Mouse (Mus musculus) midbrain, embryonic 16.5 days (tissue): ENCODE data around the gene Zmym4. TPM values are rescaled to one million over a fixed set of nuclear protein-coding genes. Genes with fewer than 3 reads are reported as not detected.

Experiments
- ATAC-seq: fragments of 200-750 bp; cut with Nextera tagmentation; 2 replicates; pipeline ENCODE4 v1.8.0; 2017; ENCODE audit warnings: moderate TSS enrichment
- H3K27ac ChIP-seq: fragments of 300-500 bp; sonication (generic); 2 replicates; pipeline ENCODE4 v1.5.1; 2014; ENCODE audit warnings: mild to moderate bottlenecking, low read length, mixed read lengths
- H3K27me3 ChIP-seq: fragments of 300-500 bp; sonication (generic); 2 replicates; pipeline ENCODE4 v1.6.1; 2014; ENCODE audit warnings: low read depth, low read length, mixed read lengths; ENCODE audit not compliant: control insufficient read depth, insufficient read depth
- H3K36me3 ChIP-seq: fragments of 300-500 bp; sonication (generic); 2 replicates; pipeline ENCODE4 v1.6.1; 2014; ENCODE audit warnings: mild to moderate bottlenecking, low read length, moderate library complexity, mixed read lengths; ENCODE audit not compliant: control insufficient read depth, insufficient read depth
- H3K4me1 ChIP-seq: fragments of 300-500 bp; sonication (generic); 2 replicates; pipeline ENCODE4 v1.6.1; 2014; ENCODE audit warnings: mild to moderate bottlenecking, low read length, mixed read lengths; ENCODE audit not compliant: control insufficient read depth, insufficient read depth
- H3K4me2 ChIP-seq: fragments of 300-500 bp; sonication (generic); 2 replicates; pipeline ENCODE4 v1.6.1; 2014; ENCODE audit warnings: mild to moderate bottlenecking, low read length, mixed read lengths
- H3K4me3 ChIP-seq: fragments of 300-500 bp; sonication (generic); 2 replicates; pipeline ENCODE4 v1.5.1; 2014; ENCODE audit warnings: low read depth, mild to moderate bottlenecking, low read length, moderate library complexity, mixed read lengths
- H3K9ac ChIP-seq: fragments of 300-500 bp; sonication (generic); 2 replicates; pipeline ENCODE4 v1.6.1; 2014; ENCODE audit warnings: low read depth, low read length, mixed read lengths
- H3K9me3 ChIP-seq: fragments of 300-500 bp; sonication (generic); replicated peaks from 2 replicates; pipeline ENCODE4 v1.6.1; 2014; ENCODE audit warnings: mild to moderate bottlenecking, low read length, mixed read lengths; ENCODE audit not compliant: control insufficient read depth, poor library complexity, severe bottlenecking
- WGBS: fragments of 180-500 bp; shearing (Covaris S2); extraction: QIAGEN DNeasy Blood & Tissue Kit; methylation state at CpG from one replicate; pipeline ENCODE4 v1.1.7; 2014; 5-methylcytosine and 5-hydroxymethylcytosine counted together
- polyA plus RNA-seq: library from polyadenylated mRNA; unstranded; fragments of >200 nt; fragmentation: Nextera tagmentation; extraction: Ambion mirVana; gene quantifications from 2 replicates; pipeline ENCODE4 v1.2.1, GENCODE M21; 2015

Zmym4 gene
- polyA plus RNA-seq, 1 experiment from 2014 or later: 28.5 TPM

GRCm38 (mm10) chr4:126879560-126880275 is 88.2 kb downstream of the Zmym4 start:
- no peaks in the 10 kb centered on the region for H3K27me3 ChIP-seq
- H3K27ac ChIP-seq: no peak overlapping the region
- no peaks in the 10 kb centered on the region for H3K9me3 ChIP-seq
- H3K4me2 ChIP-seq: no peak overlapping the region
- no peaks in the 10 kb centered on the region for H3K4me1 ChIP-seq
- H3K9ac ChIP-seq: no peak overlapping the region
- H3K4me3 ChIP-seq: no peak overlapping the region
- 91% methylated on average over 5 of the region's 5 CpGs for WGBS
- ATAC-seq: no peak
- peaks cover 35% of the 10 kb centered on the region for H3K36me3 ChIP-seq

DNA sequence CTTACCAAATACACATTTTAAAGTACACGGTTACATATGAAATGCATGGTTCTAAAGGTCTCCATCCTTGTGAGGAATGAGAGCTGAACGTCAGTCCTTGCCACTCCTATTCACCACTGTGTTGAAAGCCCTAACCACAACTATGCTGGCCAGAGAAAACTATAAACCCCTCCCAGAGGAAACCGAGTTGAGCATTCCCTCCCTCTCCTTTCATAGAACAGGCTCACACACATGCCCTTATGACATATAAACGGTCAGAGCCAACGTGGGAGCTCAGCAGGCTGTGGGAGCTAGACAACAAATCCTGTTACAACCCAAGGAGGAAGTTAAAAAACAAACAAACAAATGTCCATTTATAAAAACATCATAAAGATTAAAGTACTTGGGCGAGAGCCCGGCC is 95.2 kb downstream of the Zmym4 start:
- Histone ChIP-seq H3K27me3 (no peaks in the 10 kb centered on the region), H3K4me3 (no peak overlapping the region), H3K36me3 (peaks cover 11% of the 10 kb centered on the region; the same call in 1 of the 2 replicates), H3K27ac (no peak overlapping the region), H3K4me1 (no peaks in the 10 kb centered on the region), H3K9me3 (no peaks in the 10 kb centered on the region), H3K9ac (no peak overlapping the region), H3K4me2 (no peak overlapping the region)
- WGBS: 79% methylated on average over 7 of the region's 7 CpGs
- no peak for ATAC-seq

DNA sequence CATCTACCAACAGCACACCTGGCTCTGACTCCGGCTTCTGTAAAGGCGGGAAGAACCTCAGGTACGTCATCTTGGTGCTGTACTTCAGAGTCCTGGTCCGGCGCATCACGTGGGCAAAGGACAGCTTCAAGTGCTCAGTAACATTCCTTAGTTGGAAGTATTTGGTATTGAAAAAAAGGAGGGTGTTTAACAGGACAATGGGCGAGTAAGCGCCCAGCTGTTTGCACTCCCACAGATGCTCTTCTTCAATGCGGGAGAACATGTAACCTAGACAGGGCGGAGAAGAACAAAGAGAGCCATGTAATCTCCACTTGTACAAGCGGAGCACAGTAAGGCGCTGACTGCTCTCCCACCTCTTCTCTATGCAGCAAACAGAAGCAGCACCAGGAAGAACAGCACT is 99.2 kb downstream of the Zmym4 start:
- Histone ChIP-seq H3K9me3 (no peaks in the 10 kb centered on the region), H3K27ac (no peak overlapping the region), H3K9ac (no peak overlapping the region), H3K36me3 (peaks cover 5% of the 10 kb centered on the region), H3K4me1 (no peaks in the 10 kb centered on the region), H3K4me2 (no peak overlapping the region), H3K4me3 (no peak overlapping the region), H3K27me3 (no peaks in the 10 kb centered on the region)
- ATAC-seq: no peak
- WGBS: 88% methylated on average over 12 of the region's 12 CpGs

DNA sequence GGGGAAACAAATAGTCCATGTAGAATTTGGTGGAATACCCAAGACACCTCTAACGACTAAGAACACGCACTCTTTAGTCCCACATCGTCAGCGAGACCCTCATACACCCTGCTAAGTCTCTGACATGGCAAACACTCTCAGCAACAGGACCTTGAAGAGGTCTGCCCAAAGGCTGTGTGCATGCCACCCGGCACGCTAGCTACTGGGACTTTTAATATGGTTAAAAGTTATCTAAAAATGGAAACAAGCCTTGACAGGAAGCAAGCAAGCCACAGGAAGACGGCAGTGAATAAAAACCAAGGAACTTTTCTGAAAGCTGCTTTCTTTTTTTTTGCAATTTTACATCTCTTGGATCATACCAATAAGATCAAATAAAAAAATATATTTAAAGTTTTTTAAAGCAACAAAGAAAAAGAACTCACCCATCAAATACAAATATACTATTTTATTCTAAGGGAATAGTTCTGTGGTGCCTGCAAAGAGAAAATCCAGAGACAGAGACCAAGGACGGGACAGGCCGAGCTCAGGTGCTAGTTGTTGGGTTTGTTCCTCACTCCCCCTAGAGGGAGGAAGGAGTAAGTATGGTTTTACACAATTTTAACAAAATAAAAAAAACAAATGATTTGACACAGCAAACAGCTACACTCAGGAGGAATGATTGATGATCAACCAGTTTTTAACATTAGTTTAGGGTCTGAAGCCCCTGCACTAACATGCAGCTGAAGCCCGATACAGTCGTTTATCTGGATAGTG is 106.2 kb downstream of the Zmym4 start:
- no peaks in the 10 kb centered on the region for H3K27me3 ChIP-seq
- no peak overlapping the region for H3K9ac ChIP-seq
- no peaks in the 10 kb centered on the region for H3K9me3 ChIP-seq
- no peaks in the 10 kb centered on the region for H3K4me1 ChIP-seq
- no peak overlapping the region for H3K27ac ChIP-seq
- ATAC-seq: no peak
- WGBS: 84% methylated on average over 11 of the region's 11 CpGs
- H3K36me3 ChIP-seq: peaks cover 10% of the 10 kb centered on the region
- H3K4me3 ChIP-seq: no peak overlapping the region
- no peak overlapping the region for H3K4me2 ChIP-seq

DNA sequence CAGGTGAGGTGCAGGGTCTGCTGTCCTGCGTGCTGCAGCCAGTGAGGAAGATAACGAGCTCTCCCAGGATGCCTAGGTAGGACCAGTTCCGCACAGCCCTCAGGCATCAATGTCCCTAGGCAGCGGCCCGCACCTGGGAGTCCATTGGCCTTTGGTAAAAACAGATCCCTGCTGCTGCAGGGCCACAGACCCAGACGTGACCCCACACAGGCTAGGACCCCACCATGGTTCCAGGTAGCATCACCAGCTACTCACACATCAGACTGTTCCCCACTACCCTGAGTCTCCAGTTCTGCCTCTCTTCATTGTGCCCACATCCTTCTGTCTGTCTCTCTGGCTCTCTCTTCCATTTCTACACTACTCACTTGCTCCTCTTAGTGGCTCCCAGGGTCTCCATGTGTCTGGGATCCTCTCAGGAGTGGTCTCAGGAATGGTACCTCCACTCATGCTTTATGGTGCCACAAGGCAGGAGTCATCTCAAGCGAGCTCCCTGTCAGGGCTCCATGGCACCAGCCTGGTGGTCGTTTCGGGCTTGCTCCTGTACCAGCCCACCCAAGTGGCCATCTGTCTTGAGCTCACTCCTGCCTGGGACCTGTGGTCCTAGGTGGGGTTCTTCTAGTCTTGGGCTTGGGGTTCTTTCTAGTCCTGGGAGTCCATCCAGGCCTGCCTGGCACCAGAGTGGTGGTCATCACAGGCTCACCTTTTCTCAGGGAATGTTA is 107.5 kb downstream of the Zmym4 start:
- Histone ChIP-seq H3K9me3 (no peaks in the 10 kb centered on the region), H3K4me2 (no peak overlapping the region), H3K4me1 (no peaks in the 10 kb centered on the region), H3K9ac (no peak overlapping the region), H3K4me3 (no peak overlapping the region), H3K27ac (no peak overlapping the region), H3K36me3 (peaks cover 10% of the 10 kb centered on the region), H3K27me3 (no peaks in the 10 kb centered on the region)
- 85% methylated on average over 9 of the region's 9 CpGs for WGBS
- no peak for ATAC-seq

GRCm38 (mm10) chr4:126852971-126853370 is 115.0 kb downstream of the Zmym4 start:
- Histone ChIP-seq H3K4me1 (no peaks in the 10 kb centered on the region), H3K36me3 (peaks cover 5% of the 10 kb centered on the region; the same call in 1 of the 2 replicates), H3K4me3 (no peak overlapping the region), H3K27ac (no peak overlapping the region), H3K9ac (0 out of 2 replicates have a peak overlapping the region, but pooled peaks have one; percentile 16), H3K4me2 (no peak overlapping the region), H3K9me3 (no peaks in the 10 kb centered on the region), H3K27me3 (no peaks in the 10 kb centered on the region)
- 73% methylated on average over 11 of the region's 11 CpGs for WGBS
- no peak for ATAC-seq

DNA sequence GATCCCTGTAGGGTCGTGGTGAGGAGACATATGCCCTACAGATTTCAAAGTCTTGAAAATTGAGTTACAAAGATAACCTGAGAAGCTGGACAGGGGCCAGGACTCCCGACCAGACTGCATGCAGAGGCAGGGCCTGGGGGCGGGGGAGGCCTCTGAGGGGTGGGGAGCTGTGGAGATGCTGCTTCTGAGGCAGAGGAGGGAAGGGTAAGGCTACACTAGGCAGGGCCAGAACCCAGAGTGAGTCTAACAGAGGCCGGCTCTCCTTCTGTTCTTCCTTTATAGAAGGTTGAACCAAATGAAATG is 117.2 kb downstream of the Zmym4 start:
- Histone ChIP-seq H3K27ac (no peak overlapping the region), H3K36me3 (peaks cover 17% of the 10 kb centered on the region; the same call in 1 of the 2 replicates), H3K9ac (no peak overlapping the region), H3K4me3 (no peak overlapping the region), H3K27me3 (no peaks in the 10 kb centered on the region), H3K4me2 (no peak overlapping the region), H3K4me1 (no peaks in the 10 kb centered on the region), H3K9me3 (no peaks in the 10 kb centered on the region)
- 58% methylated on average over 4 of the region's 4 CpGs for WGBS
- no peak for ATAC-seq

DNA sequence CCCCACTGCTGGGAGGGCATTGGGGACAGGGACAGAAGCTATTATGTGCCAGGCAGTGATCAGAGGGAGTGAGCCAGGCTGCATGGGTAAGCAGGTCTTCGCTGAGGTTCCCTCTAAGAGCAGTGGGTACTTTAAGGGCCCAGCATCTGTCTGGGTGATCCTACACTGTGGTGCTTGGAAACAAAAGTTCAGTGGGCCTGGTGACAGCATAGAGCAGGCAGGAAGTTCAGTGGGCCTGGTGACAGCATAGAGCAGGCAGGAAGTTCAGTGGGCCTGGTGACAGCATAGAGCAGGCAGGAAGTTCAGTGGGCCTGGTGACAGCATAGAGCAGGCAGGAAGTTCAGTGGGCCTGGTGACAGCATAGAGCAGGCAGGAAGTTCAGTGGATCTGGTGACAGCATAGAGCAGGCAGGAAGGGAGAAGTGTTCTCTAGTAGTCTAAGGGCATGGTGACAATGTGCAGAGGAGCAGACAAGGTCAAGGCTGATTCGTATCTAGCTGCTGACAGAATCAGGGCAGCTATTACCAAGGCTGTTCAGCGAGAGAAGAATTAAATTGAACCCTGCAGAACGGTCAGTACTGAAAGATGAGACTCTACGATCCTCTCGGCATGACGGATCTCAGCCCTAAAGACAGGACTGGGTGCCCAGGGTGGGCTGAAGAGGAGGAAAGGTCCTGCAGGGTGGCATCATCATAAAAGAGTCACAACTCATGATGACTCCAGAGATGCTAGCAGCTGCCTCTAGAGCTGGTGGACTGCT is 117.7 kb downstream of the Zmym4 start:
- Histone ChIP-seq H3K36me3 (peaks cover 17% of the 10 kb centered on the region; the same call in 1 of the 2 replicates), H3K4me3 (no peak overlapping the region), H3K27me3 (no peaks in the 10 kb centered on the region), H3K4me1 (no peaks in the 10 kb centered on the region), H3K4me2 (no peak overlapping the region), H3K27ac (no peak overlapping the region), H3K9ac (no peak overlapping the region), H3K9me3 (no peaks in the 10 kb centered on the region)
- WGBS: 90% methylated on average over 7 of the region's 7 CpGs
- ATAC-seq: no peak
